Mouse (Mus musculus): ENCODE results near the gene Rnf115.

GRCm38 (mm10) chr3:96690298-96690697 lies 37.2 kb upstream of the Rnf115 start:
- no peak for TF ChIP-seq CTCF (IDR thresholded peaks at IDR 0.05; ENCODE audit: borderline replicate concordance, insufficient read depth, low read depth, low read length)
- TF ChIP-seq POLR2A (IDR thresholded peaks at IDR 0.05; ENCODE audit: borderline replicate concordance, insufficient read depth, low read length) = no peak
